Mouse (Mus musculus): ENCODE measurements around the gene Zfp423.

- no peak for TF ChIP-seq CTCF (conservative IDR thresholded peaks at IDR 0.05; ENCODE audit: low read length)
- no peak for TF ChIP-seq POU5F1 (IDR thresholded peaks at IDR 0.05; ENCODE audit: borderline replicate concordance, low read length)
Observed at GRCm38 (mm10) chr8:87810771-87811170, 148.6 kb downstream of the Zfp423 start.
